Mouse (Mus musculus): ENCODE data around the gene Myo1g. TPM values are rescaled to one million over a fixed set of nuclear protein-coding genes. Genes with fewer than 3 reads are reported as not detected.

Gene Myo1g
- polyA plus RNA-seq, 1 experiment from 2014 or later = 9.4 TPM

DNA sequence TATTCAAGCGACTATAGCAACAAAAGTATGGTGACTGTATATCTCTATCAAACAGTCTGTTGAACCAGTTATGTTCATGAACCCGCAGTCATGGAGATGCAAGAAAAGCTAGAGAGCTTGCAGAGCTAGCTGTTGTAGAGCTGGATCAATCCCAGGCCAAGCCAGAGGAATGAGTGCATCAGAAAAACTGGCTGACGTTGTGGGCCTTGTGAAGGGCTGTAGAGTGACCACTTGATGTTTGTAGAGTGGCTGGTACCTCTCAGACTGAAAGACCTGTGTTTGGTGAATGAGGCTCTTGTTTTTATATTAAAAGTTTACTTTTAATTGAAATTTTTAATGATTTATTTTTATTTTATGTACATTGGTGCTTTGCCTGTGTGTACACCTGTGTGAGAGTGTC, 29.4 kb upstream of the Myo1g start:
- Histone ChIP-seq H3K9ac (no peak overlapping the region), H3K4me1 (replicated peaks) (peaks cover 48% of the 10 kb centered on the region), H3K4me3 (replicated peaks) (no peak overlapping the region), H3K9me3 (replicated peaks) (no peaks in the 10 kb centered on the region), H3K27ac (replicated peaks) (no peak overlapping the region), H3K36me3 (replicated peaks) (peaks cover 38% of the 10 kb centered on the region), H3K27me3 (no peaks in the 10 kb centered on the region), H3K4me2 (no peak overlapping the region)
- WGBS (ENCODE audit: insufficient replicate concordance) = 86% methylated on average over 3 of the region's 3 CpGs
- no peak for ATAC-seq (ENCODE audit: insufficient read depth)

DNA sequence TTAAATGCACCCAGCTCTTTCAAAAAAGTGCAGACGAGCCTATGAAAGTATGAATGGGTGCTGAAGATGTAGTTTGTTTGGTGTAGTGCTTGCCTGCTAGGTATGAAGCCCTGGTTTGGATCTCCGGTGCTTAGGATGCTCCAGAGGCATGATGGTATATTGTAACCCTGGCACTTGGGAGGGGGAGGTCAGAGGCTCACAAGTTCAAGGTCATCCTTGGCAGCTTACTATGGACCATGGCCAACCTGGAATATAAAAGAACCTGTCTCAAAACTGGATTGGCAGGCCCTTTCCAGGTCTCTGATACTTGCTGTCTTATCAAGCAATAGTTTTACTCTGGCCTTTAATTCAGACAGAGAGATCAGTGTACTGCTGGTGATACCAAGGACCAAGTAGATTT, 29.0 kb upstream of the Myo1g start:
- H3K9me3 ChIP-seq (replicated peaks) = no peaks in the 10 kb centered on the region
- no peaks in the 10 kb centered on the region for H3K27me3 ChIP-seq
- H3K4me1 ChIP-seq (replicated peaks) = peaks cover 45% of the 10 kb centered on the region
- H3K9ac ChIP-seq = no peak overlapping the region
- no peak overlapping the region for H3K27ac ChIP-seq (replicated peaks)
- WGBS (ENCODE audit: insufficient replicate concordance) = 96% methylated on average over 2 of the region's 2 CpGs
- no peak overlapping the region for H3K4me2 ChIP-seq
- no peak overlapping the region for H3K4me3 ChIP-seq (replicated peaks)
- ATAC-seq (ENCODE audit: insufficient read depth) = no peak
- H3K36me3 ChIP-seq (replicated peaks) = peaks cover 38% of the 10 kb centered on the region

DNA sequence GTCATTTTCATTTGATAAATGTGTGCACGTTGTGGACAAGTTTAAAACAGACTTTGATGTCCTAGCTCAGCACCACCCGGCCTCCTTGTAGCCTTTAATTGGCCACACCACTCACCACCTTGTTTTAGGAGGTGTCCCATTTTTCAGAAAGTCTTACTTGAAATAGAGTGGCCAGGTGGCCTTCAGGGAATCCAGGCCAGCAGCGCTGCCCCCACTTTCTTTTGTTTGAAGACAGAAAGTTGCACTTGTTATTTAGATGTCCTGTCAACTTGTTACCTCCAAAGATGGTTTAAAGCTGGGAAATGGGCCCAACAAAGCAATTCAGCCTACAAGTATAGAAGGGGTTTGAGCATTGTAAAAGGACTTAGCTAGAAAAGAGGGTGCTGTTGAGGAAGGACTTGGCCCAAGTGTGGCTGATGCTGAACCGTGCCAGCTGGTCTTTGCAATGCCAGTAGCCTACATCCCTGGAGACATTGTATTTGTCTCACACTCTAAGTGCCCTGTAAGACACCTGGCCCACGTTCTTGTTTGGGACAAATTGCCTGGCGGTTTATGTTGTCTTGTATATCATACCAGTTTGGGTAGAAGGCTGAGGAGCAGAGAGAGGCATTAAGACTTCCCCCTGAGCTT, 27.0 kb upstream of the Myo1g start:
- H3K36me3 ChIP-seq (replicated peaks) = peaks cover 28% of the 10 kb centered on the region
- H3K27ac ChIP-seq (replicated peaks) = peak overlapping the region; percentile 98
- no peaks in the 10 kb centered on the region for H3K9me3 ChIP-seq (replicated peaks)
- no peaks in the 10 kb centered on the region for H3K27me3 ChIP-seq
- H3K4me2 ChIP-seq = peak overlapping the region; percentile 91
- ATAC-seq (ENCODE audit: insufficient read depth) = no peak
- peak overlapping the region; percentile 91 for H3K9ac ChIP-seq
- peak overlapping the region; percentile 84 for H3K4me3 ChIP-seq (replicated peaks)
- WGBS (ENCODE audit: insufficient replicate concordance) = 20% methylated on average over 6 of the region's 6 CpGs
- H3K4me1 ChIP-seq (replicated peaks) = peaks cover 45% of the 10 kb centered on the region

DNA sequence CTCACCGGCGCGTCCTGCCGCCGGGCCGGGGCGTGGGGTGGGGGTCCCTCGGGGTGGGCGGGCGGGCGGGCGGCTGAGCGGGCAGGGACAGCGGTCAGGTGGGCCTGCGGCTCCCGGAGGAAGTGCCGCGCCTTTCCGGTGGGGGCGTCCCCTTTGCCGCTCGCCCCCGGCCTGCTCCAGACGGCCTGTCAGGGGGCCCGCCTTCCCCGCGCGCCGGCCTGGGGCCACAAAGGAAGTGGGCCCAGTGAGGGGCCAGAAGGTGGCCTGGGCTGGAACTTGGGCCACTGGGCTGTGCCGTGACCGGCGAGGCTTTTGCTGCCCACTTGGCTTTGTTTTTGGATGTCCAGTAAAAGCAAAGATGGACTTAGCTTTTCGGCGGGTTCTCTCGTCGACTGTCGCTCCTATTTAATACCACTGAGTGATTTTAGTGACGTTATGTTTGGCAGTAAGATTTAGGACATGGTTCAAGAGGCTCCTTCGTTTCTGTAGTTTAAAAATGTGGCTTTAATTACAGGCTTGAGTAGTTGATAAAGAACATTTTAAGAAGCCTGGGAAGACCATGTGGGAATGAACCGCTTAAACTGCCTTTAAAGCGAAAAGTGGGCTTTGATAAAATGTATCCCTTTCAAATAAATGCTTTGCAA, 26.4 kb upstream of the Myo1g start:
- ATAC-seq (ENCODE audit: insufficient read depth) = peak; percentile 51
- H3K9me3 ChIP-seq (replicated peaks) = no peaks in the 10 kb centered on the region
- H3K4me2 ChIP-seq = peak overlapping the region; percentile 91
- peaks cover 41% of the 10 kb centered on the region for H3K4me1 ChIP-seq (replicated peaks)
- no peaks in the 10 kb centered on the region for H3K27me3 ChIP-seq
- peak overlapping the region; percentile 84 for H3K4me3 ChIP-seq (replicated peaks)
- WGBS (ENCODE audit: insufficient replicate concordance) = under 1% methylated on average over 41 of the region's 41 CpGs
- peak overlapping the region; percentile 98 for H3K27ac ChIP-seq (replicated peaks)
- peaks cover 23% of the 10 kb centered on the region for H3K36me3 ChIP-seq (replicated peaks)
- peak overlapping the region; percentile 91 for H3K9ac ChIP-seq

DNA sequence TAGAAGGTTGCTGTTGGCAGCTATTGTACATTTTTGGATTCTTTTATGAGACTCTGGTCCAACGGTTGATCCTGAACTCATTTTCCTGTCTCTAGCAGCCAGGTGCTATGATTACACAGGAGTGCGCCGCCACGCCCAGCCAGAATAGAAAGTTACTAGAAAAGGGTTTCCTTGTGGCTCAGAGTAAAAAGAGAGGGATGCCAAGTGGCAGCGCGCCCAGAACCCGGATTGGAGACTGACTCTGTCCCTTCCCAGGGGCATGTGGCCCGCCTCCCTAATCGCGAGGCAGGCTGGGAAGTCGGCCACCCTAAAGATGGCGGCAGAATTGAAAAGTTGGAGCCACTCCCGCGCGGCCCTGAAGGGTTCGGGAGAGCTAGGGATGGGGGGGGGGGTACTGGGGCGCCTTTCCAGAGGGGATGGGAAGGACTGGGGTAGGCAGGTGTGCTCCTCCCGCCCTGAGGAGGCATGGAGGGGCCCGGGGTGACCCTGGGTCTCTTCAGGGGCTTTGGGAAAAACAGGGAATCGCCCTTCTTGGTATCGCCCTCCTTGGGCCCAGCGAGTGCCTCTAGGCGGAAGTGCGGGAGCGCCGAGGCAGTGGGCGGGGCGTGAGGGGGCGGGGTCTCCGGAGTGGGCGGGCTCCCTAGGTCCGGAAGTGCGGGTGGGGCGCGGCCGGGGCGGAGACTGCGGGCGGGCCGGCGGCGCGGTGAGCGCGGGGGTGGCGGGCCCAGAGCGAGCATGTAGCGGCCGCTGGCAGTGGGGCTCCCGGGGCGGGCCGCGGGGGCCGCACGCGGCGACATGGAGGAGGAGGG, 25.6 kb upstream of the Myo1g start, which contains the start of gene Ccm2:
Gene Ccm2 (plus strand): TSS at position 683 of the 809 bp plus-strand sequence.
- Histone ChIP-seq H3K4me3 (replicated peaks) (peak within 1 kb of the TSS; percentile 84), H3K9me3 (replicated peaks) (no peaks in the 10 kb centered on the region), H3K9ac (peak within 1 kb of the TSS; percentile 91), H3K4me1 (replicated peaks) (peaks cover 41% of the 10 kb centered on the region), H3K27ac (replicated peaks) (peak within 1 kb of the TSS; percentile 98), H3K27me3 (no peaks in the 10 kb centered on the region), H3K4me2 (peak within 1 kb of the TSS; percentile 91), H3K36me3 (replicated peaks) (peaks cover 19% of the 10 kb centered on the region)
- peak; percentile 97 for ATAC-seq (ENCODE audit: insufficient read depth)
- 2% methylated on average over 39 of the region's 57 CpGs for WGBS (ENCODE audit: insufficient replicate concordance)

DNA sequence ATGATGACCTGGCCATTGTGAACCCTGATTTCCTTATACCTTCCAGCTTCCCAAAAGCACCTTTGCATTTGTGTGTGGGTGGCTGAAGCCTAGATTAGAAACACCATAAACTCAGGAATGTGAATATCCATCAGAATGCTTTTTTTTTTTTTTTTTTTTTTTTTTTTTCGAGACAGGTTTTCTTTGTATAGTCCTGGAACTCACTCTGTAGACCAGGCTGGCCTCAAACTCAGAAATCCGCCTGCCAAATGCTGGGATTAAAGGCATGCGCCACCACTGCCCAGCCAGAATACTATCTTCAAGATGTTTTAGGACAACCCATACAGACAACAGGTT, 25.1 kb upstream of the Myo1g start:
- 44% methylated on average over 3 of the region's 3 CpGs for WGBS (ENCODE audit: insufficient replicate concordance)
- H3K9ac ChIP-seq = peak overlapping the region; percentile 91

DNA sequence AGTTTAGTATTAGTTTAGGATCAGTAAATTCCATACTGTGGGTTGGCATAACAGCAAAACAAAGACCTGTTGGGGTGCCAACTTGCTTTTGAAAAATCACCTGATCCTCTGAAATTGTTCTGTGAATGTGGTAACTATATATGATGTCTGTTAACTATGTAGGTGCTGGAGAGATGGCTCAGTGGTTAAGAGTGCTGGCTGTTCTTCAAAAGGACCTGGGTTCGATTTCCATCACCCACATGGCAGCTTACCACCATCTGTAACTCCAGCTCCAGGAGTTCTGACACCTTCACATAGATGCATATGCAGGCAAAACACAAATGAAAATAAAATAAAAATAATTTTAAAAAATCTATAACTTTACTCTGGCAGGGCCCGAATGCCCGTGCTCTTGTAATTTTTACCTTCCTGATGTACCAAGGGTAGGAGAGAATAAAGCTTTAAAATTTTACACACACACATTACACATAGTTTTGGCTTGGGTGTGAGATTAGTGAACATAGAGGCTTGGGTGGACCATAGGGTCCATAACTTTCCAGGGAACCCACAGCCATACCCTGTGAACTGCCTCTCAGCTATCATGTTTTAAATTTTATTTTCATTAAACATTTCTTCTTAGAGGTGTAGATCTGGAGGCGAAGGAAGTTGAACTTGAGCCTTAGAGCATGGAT, 24.6 kb upstream of the Myo1g start:
- 85% methylated on average over 4 of the region's 4 CpGs for WGBS (ENCODE audit: insufficient replicate concordance)
- Histone ChIP-seq H3K4me2 (peak overlapping the region; percentile 91), H3K36me3 (replicated peaks) (peaks cover 11% of the 10 kb centered on the region; the same call in 1 of the 2 replicates), H3K9me3 (replicated peaks) (no peaks in the 10 kb centered on the region), H3K27ac (replicated peaks) (peak overlapping the region; percentile 98), H3K4me1 (replicated peaks) (peaks cover 40% of the 10 kb centered on the region), H3K27me3 (no peaks in the 10 kb centered on the region), H3K9ac (no peak overlapping the region), H3K4me3 (replicated peaks) (peak overlapping the region; percentile 84)
- ATAC-seq (ENCODE audit: insufficient read depth) = no peak

More for the DNA sequence above, 25.1 kb upstream of the Myo1g start:
- no peak for ATAC-seq (ENCODE audit: insufficient read depth)
- Histone ChIP-seq H3K4me2 (peak overlapping the region; percentile 91), H3K4me1 (replicated peaks) (peaks cover 41% of the 10 kb centered on the region), H3K9me3 (replicated peaks) (no peaks in the 10 kb centered on the region), H3K27ac (replicated peaks) (peak overlapping the region; percentile 98), H3K36me3 (replicated peaks) (peaks cover 13% of the 10 kb centered on the region), H3K27me3 (no peaks in the 10 kb centered on the region), H3K4me3 (replicated peaks) (peak overlapping the region; percentile 84)

DNA sequence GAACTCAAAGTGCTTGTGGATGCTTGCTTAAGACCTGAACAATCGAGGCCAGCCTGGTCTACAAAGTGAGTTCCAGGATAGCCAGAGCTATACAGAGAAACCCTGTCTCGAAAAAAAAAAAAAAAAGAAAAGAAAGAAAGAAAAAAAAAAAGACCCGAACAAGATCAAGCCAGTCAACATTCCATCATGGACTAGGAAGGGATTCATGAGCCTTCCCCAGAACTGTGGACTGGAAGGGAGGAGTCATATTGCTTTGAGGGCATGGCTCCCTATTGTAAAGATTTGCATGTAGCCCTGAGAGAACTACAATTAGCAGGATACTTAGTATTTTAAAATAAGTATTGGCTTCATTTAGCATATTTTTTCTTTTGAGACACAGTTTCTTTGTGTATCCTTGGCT, 23.9 kb upstream of the Myo1g start:
- H3K27ac ChIP-seq (replicated peaks) = no peak overlapping the region
- ATAC-seq (ENCODE audit: insufficient read depth) = no peak
- 62% methylated on average over 3 of the region's 3 CpGs for WGBS (ENCODE audit: insufficient replicate concordance)
- no peaks in the 10 kb centered on the region for H3K9me3 ChIP-seq (replicated peaks)
- peaks cover 11% of the 10 kb centered on the region; the same call in 1 of the 2 replicates for H3K36me3 ChIP-seq (replicated peaks)
- H3K4me1 ChIP-seq (replicated peaks) = peaks cover 34% of the 10 kb centered on the region
- no peak overlapping the region for H3K9ac ChIP-seq
- no peak overlapping the region for H3K4me3 ChIP-seq (replicated peaks)
- no peak overlapping the region for H3K4me2 ChIP-seq
- H3K27me3 ChIP-seq = no peaks in the 10 kb centered on the region

DNA sequence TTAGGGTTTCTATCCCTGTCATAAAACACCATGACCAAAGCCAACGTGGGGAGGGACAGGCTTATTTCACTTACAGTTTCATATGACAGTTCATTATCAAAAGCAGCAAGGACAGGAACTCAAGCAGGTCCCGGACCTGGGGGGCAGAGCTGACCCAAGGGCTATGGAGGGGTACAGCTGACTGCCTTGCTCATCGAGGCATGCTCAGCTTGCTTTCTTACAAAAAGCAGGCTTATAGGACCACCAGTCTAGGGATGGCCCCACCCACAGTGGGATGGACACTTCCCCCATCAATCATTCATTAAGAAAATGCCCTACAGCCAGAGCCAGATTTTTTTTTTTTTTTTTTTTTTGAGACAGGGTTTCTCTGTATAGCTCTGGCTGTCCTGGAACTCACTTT, 10.0 kb upstream of the Myo1g start:
- Histone ChIP-seq H3K4me3 (replicated peaks) (no peak overlapping the region), H3K4me2 (no peak overlapping the region), H3K9me3 (replicated peaks) (no peaks in the 10 kb centered on the region), H3K4me1 (replicated peaks) (peaks cover 22% of the 10 kb centered on the region), H3K9ac (no peak overlapping the region), H3K27ac (replicated peaks) (no peak overlapping the region), H3K36me3 (replicated peaks) (peaks cover 8% of the 10 kb centered on the region), H3K27me3 (no peaks in the 10 kb centered on the region)
- 69% methylated on average over 3 of the region's 3 CpGs for WGBS (ENCODE audit: insufficient replicate concordance)
- no peak for ATAC-seq (ENCODE audit: insufficient read depth)

DNA sequence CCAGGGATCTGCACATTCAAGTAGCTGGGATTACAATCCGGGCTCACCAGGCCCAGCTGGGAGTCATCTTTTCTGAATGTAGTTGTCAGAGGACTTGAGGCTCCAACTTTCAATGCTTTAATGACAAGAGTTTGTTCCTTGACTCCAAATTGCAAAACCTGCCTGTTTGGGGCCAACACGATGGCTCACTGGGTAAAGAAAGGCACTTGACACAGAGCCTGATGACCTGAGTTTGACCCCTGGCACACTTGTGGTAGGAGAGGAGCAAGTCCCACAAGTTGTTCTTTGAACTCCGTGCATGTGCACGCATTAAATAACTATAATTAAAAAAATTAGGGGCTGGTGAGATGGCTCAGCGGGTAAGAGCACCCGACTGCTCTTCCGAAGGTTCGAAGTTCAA, 9.2 kb upstream of the Myo1g start:
- ATAC-seq (ENCODE audit: insufficient read depth) = no peak
- no peak overlapping the region for H3K9ac ChIP-seq
- H3K9me3 ChIP-seq (replicated peaks) = no peaks in the 10 kb centered on the region
- WGBS (ENCODE audit: insufficient replicate concordance) = 83% methylated on average over 8 of the region's 8 CpGs
- no peak overlapping the region for H3K4me2 ChIP-seq
- H3K4me1 ChIP-seq (replicated peaks) = peaks cover 25% of the 10 kb centered on the region
- no peak overlapping the region for H3K4me3 ChIP-seq (replicated peaks)
- no peaks in the 10 kb centered on the region for H3K27me3 ChIP-seq
- H3K36me3 ChIP-seq (replicated peaks) = peaks cover 16% of the 10 kb centered on the region
- H3K27ac ChIP-seq (replicated peaks) = no peak overlapping the region

Data from liver, embryonic 15.5 days (tissue).